Mouse (Mus musculus): ENCODE measurements around the gene Dand5. TPM values are rescaled to one million over a fixed set of nuclear protein-coding genes. Genes with fewer than 3 reads are reported as not detected.

Dand5 gene
- polyA plus RNA-seq, 1 experiment from 2014 or later, result 12.5 TPM

DNA sequence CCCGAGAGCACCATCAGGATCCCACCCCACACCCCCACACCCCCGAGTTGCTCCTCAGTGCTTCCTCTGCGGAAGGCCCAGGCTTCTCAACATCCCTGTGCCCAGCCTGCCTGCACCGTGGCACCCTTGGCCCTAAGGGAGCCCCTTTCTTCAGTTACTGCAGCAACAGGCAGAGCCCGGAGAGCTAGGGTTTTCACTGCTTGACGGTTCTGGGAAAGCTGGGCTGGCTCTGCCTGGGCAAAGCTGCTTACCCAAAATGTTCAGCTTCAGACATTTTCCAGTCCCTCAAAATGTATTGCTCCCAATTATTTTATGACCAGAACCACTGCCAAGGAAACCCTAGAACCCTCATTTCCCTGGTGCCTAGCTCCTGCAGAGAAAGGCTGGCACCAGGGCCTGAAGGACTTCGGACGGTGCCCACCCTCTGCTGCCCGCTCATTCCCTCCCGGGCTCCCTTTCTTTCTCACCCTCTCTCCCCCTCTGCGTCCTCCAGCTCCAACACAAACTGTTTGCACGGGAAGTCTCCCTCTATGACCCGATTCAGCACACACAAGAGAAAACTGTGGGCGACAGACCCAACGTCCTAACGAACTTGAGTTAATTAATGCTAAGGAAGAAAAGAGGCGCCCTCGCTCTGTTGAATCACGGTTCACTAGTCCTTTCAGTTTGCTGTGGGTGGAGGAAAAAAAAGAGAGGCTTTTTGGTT, 43.0 kb downstream of the Dand5 start:
- no peak for TF ChIP-seq CTCF (IDR thresholded peaks at IDR 0.05)
- ATAC-seq (no peak), DNase-seq (ENCODE audit: low read depth, low spot score) (no peak)
- no peaks in the 10 kb centered on the region for H3K27me3 ChIP-seq
- ChIA-PET POLR2A (no interaction called here), CTCF (no interaction called here)
- in situ Hi-C loops (cut with MboI; ENCODE audit: low pct_unique_long_range_greater_than_20kb), result no loop called here

DNA sequence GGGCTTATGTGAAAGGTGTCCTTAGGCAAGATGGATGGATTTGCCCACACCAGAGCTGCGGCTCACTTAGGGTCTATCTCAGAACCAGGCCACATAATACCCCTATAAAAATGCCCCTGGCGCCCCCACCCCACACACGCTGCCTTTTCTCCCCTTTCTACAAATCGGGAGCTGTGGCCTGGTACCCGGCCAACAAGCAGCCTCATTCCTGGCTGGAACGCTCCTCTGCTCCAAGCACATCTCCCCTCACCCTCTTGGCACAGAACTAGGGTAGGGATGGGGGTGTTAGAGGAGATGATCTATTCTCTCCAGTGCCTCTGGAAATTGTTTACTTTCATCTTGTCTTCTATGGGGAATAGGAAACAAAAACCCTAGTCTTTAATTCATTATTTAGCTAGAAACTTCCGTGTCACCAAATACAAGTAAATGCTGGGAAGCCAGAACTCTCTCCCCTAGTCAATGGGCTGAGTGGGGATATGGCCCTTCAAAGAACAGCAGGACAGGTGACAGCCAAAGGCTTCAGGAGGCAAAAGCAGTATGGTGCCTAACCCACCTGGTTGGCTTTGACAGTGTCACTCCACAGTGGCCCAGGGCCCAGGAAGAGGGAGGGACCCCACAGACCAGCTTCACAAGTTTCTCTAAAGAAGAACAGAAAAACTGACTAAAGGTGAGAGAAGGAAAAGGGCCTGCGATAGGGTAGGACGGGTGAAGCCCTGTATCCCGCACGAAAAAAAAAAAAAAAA, 43.8 kb downstream of the Dand5 start:
- in situ Hi-C loops (cut with MboI; ENCODE audit: low pct_unique_long_range_greater_than_20kb), result no loop called here

DNA sequence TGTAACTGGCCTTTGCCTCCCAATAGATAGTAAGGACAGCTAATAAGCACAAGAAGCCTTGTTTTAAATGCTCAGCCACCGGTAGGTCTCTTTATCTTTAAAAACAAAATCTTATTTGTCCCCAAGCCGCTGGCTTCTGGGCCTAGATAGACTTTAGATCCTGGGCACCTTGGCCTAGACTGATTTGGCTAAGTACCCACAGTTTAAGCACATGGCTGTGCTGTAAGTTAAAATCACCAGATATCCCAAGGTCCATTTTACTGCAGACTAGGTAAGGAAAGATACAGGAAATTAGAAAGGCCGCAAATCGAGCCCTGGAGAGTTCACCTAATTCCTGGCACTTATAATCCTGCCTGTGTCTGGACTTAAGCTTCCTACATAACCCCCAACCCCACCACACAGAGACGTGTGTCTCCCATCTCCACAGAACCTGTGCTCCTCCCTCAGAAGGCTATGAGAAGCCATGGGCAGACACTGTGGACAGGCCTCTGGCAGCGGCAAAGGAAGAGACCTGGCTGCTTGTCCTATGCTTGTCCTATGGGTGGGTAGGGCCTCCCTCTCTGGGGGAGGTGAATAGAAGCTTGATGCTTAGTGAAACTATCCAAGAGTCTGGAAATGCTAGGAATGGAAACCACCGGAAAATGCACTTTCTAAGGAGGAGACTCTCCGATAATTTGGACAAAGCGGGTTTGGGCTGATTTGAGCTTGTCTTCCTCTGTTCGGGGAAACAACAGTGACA, 44.6 kb downstream of the Dand5 start:
- ChIA-PET POLR2A (no interaction called here), CTCF (interaction anchor here (0.7 to 3.0 kb wide), 3 partner anchors 9 to 40 kb away, joined by 3 to 7 read pairs (median 3); no protein-coding TSS in a partner anchor)
- no peaks in the 10 kb centered on the region for H3K27me3 ChIP-seq
- no peak for TF ChIP-seq CTCF (IDR thresholded peaks at IDR 0.05)
- ATAC-seq, result no peak
- in situ Hi-C loops (cut with MboI; ENCODE audit: low pct_unique_long_range_greater_than_20kb), result no loop called here
- no peak for DNase-seq (ENCODE audit: low read depth, low spot score)

More for the DNA sequence above, 43.8 kb downstream of the Dand5 start:
- TF ChIP-seq CTCF (IDR thresholded peaks at IDR 0.05), result no peak
- H3K27me3 ChIP-seq, result no peaks in the 10 kb centered on the region
- no peak for DNase-seq (ENCODE audit: low read depth, low spot score)
- POLR2A ChIA-PET, result no interaction called here
- CTCF ChIA-PET, result interaction anchor here (0.7 kb wide), 1 partner anchor 35 kb away, joined by 3 read pairs; no protein-coding TSS in a partner anchor
- ATAC-seq, result no peak

DNA sequence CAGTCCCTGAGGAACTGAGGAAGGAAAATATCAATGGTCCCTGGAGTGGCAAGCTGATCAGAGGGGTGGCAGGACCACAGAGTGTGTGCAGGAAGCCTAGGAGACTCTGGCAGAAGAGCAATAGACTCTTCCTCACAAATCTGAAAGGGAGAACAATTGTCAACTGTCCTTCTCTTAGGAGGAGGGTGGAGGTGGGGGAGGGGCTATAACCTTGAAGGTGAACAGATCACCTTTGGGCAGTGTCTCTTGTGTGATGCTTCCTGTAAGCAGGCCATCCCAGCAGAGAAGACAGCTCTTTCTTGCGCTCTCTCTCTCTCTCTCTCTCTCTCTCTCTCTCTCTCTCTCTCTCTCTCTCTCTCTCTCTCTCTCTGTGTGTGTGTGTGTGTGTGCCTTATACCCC, 46.1 kb downstream of the Dand5 start:
- in situ Hi-C loops (cut with MboI; ENCODE audit: low pct_unique_long_range_greater_than_20kb), result no loop called here
- no peak for TF ChIP-seq CTCF (IDR thresholded peaks at IDR 0.05)
- ChIA-PET CTCF (interaction anchor here (0.8 to 3.0 kb wide), 3 partner anchors 11 to 39 kb away, joined by 3 to 7 read pairs (median 4); no protein-coding TSS in a partner anchor), POLR2A (no interaction called here)
- no peak for ATAC-seq
- DNase-seq (ENCODE audit: low read depth, low spot score), result no peak
- no peaks in the 10 kb centered on the region for H3K27me3 ChIP-seq

DNA sequence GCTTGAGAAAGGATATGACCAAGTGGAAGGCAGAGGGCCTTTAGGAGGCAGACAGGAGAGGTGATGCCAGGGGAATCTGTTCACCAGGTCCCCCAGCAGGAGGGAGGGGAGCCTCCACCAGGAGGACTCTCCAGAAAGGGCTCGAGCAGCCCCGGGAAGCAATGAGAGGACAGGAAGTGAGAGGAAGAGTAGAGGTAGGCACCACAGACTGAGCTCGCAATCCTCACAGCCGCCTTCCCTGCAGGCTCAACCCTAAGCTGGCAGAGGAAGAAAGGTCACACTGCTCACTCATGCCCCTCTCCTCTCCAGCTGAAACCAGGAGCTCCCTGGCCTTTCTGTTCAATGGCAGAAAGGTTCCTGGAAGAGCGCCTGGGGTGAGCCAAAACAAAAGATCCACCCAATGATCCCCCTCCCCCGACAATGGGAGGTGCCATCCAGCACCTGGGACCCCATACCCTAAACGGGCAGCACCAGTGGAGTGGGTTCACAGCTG, 47.0 kb downstream of the Dand5 start:
- no peaks in the 10 kb centered on the region for H3K27me3 ChIP-seq
- CTCF ChIA-PET, result interaction anchor here (0.8 to 3.0 kb wide), 4 partner anchors 12 to 38 kb away, joined by 3 to 7 read pairs (median 4); no protein-coding TSS in a partner anchor
- ATAC-seq (no peak), DNase-seq (ENCODE audit: low read depth, low spot score) (no peak)
- POLR2A ChIA-PET, result interaction anchor here (0.8 kb wide), 1 partner anchor 12 kb away, joined by 3 read pairs; no protein-coding TSS in a partner anchor
- no peak for TF ChIP-seq CTCF (IDR thresholded peaks at IDR 0.05)
- in situ Hi-C loops (cut with MboI; ENCODE audit: low pct_unique_long_range_greater_than_20kb), result no loop called here

DNA sequence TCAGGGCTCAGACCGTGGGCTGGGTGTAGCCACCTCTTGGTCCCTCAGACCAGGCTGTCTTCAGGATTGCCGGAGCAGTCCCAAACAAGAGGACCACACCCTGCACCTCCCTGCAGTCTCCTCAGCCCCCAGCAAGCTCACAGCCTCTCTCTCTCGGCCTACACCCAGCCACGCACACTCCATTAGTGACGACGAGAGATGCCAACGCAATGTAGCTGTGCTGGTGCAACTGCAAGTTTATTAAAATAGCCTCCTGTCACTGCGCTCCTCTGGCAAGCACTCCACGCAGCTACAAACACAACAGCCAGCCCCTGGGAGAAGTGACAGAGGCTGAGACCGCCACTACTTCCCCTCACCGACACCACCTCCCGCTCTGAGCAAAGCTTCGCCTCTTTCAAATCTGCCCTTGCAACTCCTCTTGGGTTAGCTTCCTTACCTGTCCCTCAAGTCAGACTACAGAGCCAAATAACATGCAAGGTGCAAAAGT, 47.5 kb downstream of the Dand5 start:
- H3K27me3 ChIP-seq, result no peaks in the 10 kb centered on the region
- TF ChIP-seq CTCF (IDR thresholded peaks at IDR 0.05), result no peak
- ChIA-PET POLR2A (interaction anchor here (0.8 kb wide), 1 partner anchor 12 kb away, joined by 3 read pairs; no protein-coding TSS in a partner anchor), CTCF (interaction anchor here (1.0 to 3.0 kb wide), 4 partner anchors 13 to 38 kb away, joined by 3 to 7 read pairs (median 4); no protein-coding TSS in a partner anchor)
- DNase-seq (ENCODE audit: low read depth, low spot score), result no peak
- in situ Hi-C loops (cut with MboI; ENCODE audit: low pct_unique_long_range_greater_than_20kb), result no loop called here
- no peak for ATAC-seq

DNA sequence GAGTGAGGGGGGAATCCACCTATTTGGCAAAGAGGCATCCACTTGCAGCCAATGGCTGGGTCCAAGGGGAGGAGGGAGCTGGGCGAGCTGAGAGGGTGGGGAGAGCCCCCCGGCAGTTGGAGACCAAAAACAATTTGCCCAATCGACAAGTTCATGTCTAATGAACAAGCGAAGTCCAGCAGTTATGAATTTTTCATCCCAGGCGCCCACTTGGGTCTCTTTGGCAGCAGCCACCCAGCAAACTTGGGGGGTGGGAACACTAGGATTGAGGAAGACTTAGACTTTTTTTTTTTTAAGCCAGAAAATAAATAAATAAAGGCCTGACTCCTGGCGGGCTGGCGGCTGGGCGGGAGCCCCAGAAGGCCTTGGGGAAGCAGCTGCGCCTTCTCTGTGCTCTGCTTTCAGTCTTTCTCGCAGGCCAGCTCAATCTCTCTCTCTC, 48.1 kb downstream of the Dand5 start:
- CTCF ChIA-PET, result interaction anchor here (1.0 to 1.2 kb wide), 2 partner anchors 33 to 39 kb away, joined by 3 read pairs; no protein-coding TSS in a partner anchor
- POLR2A ChIA-PET, result no interaction called here
- no peaks in the 10 kb centered on the region for H3K27me3 ChIP-seq
- in situ Hi-C loops (cut with MboI; ENCODE audit: low pct_unique_long_range_greater_than_20kb), result no loop called here
- no peak for TF ChIP-seq CTCF (IDR thresholded peaks at IDR 0.05)
- DNase-seq (ENCODE audit: low read depth, low spot score), result no peak
- ATAC-seq, result no peak

DNA sequence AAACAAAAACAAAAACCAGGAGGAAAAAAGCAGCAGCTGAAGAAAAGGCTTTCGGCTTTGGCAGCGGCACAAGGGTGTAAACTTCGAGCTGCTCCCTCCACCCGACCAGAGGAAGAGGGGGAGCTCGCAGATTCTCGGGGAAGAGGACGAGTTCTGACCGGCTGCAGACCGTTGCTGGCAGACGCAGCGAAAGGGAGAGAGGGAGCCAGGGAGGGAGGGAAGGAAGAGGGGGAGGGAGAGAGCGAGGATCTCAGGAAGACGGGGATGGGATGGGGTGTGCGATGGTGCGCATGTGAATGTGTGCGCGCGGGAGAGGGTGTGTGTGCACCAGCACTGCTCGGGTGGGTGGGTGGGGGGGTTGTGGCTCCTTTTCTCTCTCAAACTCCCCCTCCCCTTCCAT, 48.8 kb downstream of the Dand5 start:
- CTCF ChIA-PET, result interaction anchor here (1.0 to 1.4 kb wide), 2 partner anchors 28 to 36 kb away, joined by 3 to 4 read pairs; no protein-coding TSS in a partner anchor
- POLR2A ChIA-PET, result no interaction called here
- no peak for TF ChIP-seq CTCF (IDR thresholded peaks at IDR 0.05)
- in situ Hi-C loops (cut with MboI; ENCODE audit: low pct_unique_long_range_greater_than_20kb), result no loop called here
- ATAC-seq (peak; percentile 11), DNase-seq (ENCODE audit: low read depth, low spot score) (no peak)
- H3K27me3 ChIP-seq, result no peaks in the 10 kb centered on the region

DNA sequence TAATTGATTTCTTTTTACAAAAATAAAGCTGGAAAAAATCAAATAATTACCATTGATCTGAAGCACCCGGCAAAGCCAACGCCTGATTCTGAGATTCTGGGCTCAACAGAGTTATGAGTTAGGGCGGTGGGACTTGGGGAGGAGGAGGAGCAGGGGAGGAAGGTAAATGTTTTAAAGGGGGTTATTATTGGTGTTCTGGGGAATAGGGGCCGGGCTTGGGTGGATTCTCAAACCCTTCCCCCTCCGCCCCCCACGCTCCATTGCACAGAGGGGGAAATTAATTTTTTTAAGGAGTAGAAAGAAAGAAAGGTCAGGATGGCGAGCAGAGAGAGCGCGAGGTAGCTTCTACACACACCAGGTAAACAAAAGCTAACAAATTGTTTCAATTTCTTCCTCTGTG, 49.3 kb downstream of the Dand5 start:
- ChIA-PET CTCF (interaction anchor here (1.0 to 1.4 kb wide), 2 partner anchors 28 to 36 kb away, joined by 3 to 4 read pairs; no protein-coding TSS in a partner anchor), POLR2A (interaction anchor here (0.6 to 0.7 kb wide), 2 partner anchors 66 to 69 kb away, joined by 3 read pairs; no protein-coding TSS in a partner anchor)
- DNase-seq (ENCODE audit: low read depth, low spot score), result no peak
- H3K27me3 ChIP-seq, result no peaks in the 10 kb centered on the region
- in situ Hi-C loops (cut with MboI; ENCODE audit: low pct_unique_long_range_greater_than_20kb), result no loop called here
- TF ChIP-seq CTCF (IDR thresholded peaks at IDR 0.05), result no peak
- no peak for ATAC-seq

DNA sequence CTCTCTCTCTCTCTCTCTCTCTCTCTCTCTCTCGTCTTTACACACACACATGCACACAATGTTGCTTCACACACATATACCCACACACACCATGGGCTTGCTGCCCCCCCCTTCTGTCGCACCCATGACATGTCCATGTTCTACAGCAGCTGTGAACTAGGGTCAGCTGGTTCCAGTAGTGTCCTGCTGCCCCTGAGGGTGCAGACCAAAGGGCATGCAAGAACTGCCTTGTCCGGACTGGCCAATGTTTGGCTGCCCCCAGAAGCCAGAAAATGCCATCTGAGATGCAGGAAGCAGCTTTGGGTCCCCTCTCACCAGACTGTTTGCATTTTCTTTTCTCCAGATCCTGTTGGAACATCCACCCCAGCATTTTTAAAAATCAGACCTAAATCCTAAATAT, 50.0 kb downstream of the Dand5 start:
- ChIA-PET POLR2A (interaction anchor here (0.6 to 0.7 kb wide), 2 partner anchors 68 to 90 kb away, joined by 3 read pairs; no protein-coding TSS in a partner anchor), CTCF (interaction anchor here (1.4 kb wide), 1 partner anchor 35 kb away, joined by 4 read pairs; no protein-coding TSS in a partner anchor)
- TF ChIP-seq CTCF (IDR thresholded peaks at IDR 0.05), result no peak
- no peaks in the 10 kb centered on the region for H3K27me3 ChIP-seq
- ATAC-seq, result no peak
- DNase-seq (ENCODE audit: low read depth, low spot score), result no peak
- in situ Hi-C loops (cut with MboI; ENCODE audit: low pct_unique_long_range_greater_than_20kb), result no loop called here
